Mouse (Mus musculus): ENCODE results near the gene Tmcc3. TPM values are rescaled to one million over a fixed set of nuclear protein-coding genes. Genes with fewer than 3 reads are reported as not detected.

Gene Tmcc3
- total and polyA plus RNA-seq, 2 experiments from 2014 or later: 12.8 to 14.7 TPM

DNA sequence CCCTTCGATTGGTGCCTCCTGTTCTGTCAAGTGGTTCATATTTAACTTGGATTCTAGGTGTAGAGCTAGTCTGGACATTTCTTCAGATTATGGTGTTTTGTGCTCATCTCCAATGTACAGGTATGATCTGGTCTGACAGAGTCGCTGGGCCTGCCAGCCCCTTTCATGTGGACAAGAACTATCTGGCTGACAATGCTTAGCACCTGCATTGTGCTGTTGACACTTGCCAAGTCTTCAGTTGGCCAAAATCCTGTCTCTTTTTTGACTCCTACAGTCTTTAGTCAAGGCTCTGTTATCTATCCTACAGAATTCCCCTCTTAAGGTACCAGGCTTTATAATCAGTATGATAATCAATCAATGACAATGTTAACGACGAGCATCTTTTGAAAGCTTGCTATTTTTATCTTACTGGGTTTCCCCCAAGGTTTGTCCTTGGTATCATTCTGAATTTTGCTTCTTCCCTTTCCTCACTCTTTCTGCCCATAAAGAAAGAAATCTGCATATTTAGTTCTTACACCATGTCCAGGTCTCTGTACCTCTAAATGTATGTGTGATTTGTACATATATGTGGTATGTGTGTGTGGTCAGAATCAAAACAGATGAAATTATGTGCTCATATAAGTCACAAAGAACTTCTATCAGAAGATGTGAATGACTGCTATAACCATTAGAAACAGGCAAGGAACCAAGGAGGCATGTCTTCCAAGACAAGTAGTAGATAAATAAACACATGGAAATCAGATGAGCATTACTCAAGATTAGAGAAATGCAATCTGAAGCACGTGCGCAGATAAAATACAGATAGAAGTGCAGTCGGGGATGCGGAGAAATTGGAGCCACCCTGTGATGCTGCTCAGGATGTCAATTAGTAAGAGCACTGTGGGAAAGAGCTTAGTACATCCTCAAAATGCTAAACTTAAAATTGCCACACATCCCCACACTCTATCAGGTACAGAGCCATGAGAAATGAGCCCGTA, 41.4 kb downstream of the Tmcc3 start:
- no peak overlapping the region for H3K9ac ChIP-seq (replicated peaks; ENCODE audit: low read length, poor library complexity, severe bottlenecking)
- no peaks in the 10 kb centered on the region for H3K9me3 ChIP-seq (ENCODE audit: low read length)
- no peak overlapping the region for H3K4me3 ChIP-seq (ENCODE audit: low read depth, low read length)
- no peaks in the 10 kb centered on the region for H3K27me3 ChIP-seq (ENCODE audit: insufficient read depth, low read length)
- H3K4me2 ChIP-seq (ENCODE audit: low read depth, low read length, poor library complexity, severe bottlenecking): no peak overlapping the region
- H3K4me1 ChIP-seq (ENCODE audit: insufficient read depth, low read length): no peaks in the 10 kb centered on the region
- WGBS: 90% methylated on average over 9 of the region's 9 CpGs
- no peak overlapping the region for H3K27ac ChIP-seq (ENCODE audit: low read depth, low read length)
- TF ChIP-seq CTCF (IDR thresholded peaks at IDR 0.05): no peak
- H3K36me3 ChIP-seq (ENCODE audit: insufficient read depth, low read length): no peaks in the 10 kb centered on the region
- ATAC-seq (ENCODE audit: low FRiP score) (no peak), DNase-seq (ENCODE audit: low spot score) (no peak)

DNA sequence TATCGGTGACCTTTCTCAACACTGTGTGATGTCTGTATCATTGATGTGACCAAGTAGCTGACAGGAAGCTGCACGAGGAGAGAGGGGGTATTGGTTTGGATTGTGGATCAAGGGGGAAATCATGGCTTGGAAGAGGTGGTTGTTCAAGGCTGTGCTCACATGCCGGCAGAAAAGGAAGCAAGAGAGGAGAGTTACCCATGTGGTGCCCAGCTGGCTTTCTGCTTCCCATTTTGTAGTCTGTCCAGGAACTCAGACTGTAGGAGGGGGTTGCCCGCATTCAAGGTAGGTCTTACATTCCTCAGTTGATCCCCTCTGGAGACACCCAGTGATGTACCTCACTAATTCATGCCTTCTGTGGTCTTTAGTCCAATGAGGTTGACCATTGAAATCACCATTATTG, 42.3 kb downstream of the Tmcc3 start:
- no peaks in the 10 kb centered on the region for H3K4me1 ChIP-seq (ENCODE audit: insufficient read depth, low read length)
- ATAC-seq (ENCODE audit: low FRiP score) (no peak), DNase-seq (ENCODE audit: low spot score) (no peak)
- no peaks in the 10 kb centered on the region for H3K27me3 ChIP-seq (ENCODE audit: insufficient read depth, low read length)
- H3K9me3 ChIP-seq (ENCODE audit: low read length): no peaks in the 10 kb centered on the region
- WGBS: 67% methylated on average over 4 of the region's 4 CpGs
- no peak overlapping the region for H3K4me3 ChIP-seq (ENCODE audit: low read depth, low read length)
- no peak overlapping the region for H3K9ac ChIP-seq (replicated peaks; ENCODE audit: low read length, poor library complexity, severe bottlenecking)
- H3K36me3 ChIP-seq (ENCODE audit: insufficient read depth, low read length): no peaks in the 10 kb centered on the region
- TF ChIP-seq CTCF (IDR thresholded peaks at IDR 0.05): no peak
- H3K4me2 ChIP-seq (ENCODE audit: low read depth, low read length, poor library complexity, severe bottlenecking): no peak overlapping the region
- H3K27ac ChIP-seq (ENCODE audit: low read depth, low read length): no peak overlapping the region

DNA sequence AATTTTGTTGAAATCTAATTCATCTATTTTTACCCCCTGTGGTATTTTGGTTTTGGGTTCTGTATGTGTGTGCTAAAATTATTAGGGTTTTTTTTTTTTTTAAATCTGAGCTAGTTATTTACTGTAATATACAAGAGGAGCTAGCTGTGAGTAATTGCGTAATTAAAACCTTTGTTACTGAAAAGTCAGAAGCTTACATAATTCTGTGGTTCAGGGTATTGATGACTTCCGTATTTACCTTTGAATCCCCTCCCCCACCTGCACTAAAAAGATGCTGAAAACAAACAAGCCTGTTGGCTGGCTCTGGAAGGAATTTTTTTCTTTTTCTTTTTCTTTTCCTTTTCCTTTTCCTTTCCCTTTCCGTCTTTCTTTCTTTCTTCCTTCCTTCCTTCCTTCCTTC, 42.7 kb downstream of the Tmcc3 start:
- no peaks in the 10 kb centered on the region for H3K4me1 ChIP-seq (ENCODE audit: insufficient read depth, low read length)
- no peaks in the 10 kb centered on the region for H3K36me3 ChIP-seq (ENCODE audit: insufficient read depth, low read length)
- no peaks in the 10 kb centered on the region for H3K9me3 ChIP-seq (ENCODE audit: low read length)
- no peak overlapping the region for H3K9ac ChIP-seq (replicated peaks; ENCODE audit: low read length, poor library complexity, severe bottlenecking)
- 86% methylated on average over 3 of the region's 3 CpGs for WGBS
- no peak for DNase-seq (ENCODE audit: low spot score)
- no peak for TF ChIP-seq CTCF (IDR thresholded peaks at IDR 0.05)
- H3K27me3 ChIP-seq (ENCODE audit: insufficient read depth, low read length): no peaks in the 10 kb centered on the region
- ATAC-seq (ENCODE audit: low FRiP score): no peak
- no peak overlapping the region for H3K4me2 ChIP-seq (ENCODE audit: low read depth, low read length, poor library complexity, severe bottlenecking)
- no peak overlapping the region for H3K27ac ChIP-seq (ENCODE audit: low read depth, low read length)
- H3K4me3 ChIP-seq (ENCODE audit: low read depth, low read length): no peak overlapping the region

DNA sequence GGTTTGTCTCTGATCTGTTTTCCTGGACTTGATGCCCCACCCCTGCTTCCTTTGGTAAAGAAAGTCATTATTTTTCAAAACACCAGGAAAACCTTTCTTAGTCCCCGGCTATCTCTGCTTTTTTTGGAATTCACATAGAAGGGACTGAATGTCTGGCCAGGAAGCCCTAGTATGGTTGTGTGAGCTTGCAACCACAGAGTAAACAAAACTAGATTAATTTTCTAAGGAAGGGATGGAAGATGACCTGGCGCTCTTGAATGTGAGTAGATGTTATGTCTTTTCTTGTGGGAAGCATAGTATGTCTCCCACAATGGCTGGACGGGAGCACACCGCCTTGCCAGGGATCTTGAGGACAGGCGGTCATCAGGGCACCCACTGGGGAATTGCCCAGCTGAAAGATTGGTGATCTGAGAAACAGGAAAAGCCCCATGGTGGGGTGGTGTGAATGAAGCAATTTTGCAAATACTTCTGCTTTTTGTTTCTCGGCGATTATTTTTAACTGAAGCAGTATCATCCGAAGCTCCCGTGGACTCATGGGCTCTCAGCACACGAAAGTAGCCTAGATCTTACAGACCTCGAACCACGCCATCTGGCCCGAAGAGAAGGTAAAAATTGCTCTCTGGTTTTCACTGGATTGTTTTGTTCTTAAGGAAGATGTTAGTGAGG, 44.9 kb downstream of the Tmcc3 start:
- Histone ChIP-seq H3K9ac (replicated peaks; ENCODE audit: low read length, poor library complexity, severe bottlenecking) (no peak overlapping the region), H3K4me3 (ENCODE audit: low read depth, low read length) (no peak overlapping the region), H3K4me2 (ENCODE audit: low read depth, low read length, poor library complexity, severe bottlenecking) (no peak overlapping the region), H3K36me3 (ENCODE audit: insufficient read depth, low read length) (no peaks in the 10 kb centered on the region), H3K27me3 (ENCODE audit: insufficient read depth, low read length) (no peaks in the 10 kb centered on the region), H3K27ac (ENCODE audit: low read depth, low read length) (no peak overlapping the region), H3K9me3 (ENCODE audit: low read length) (no peaks in the 10 kb centered on the region), H3K4me1 (ENCODE audit: insufficient read depth, low read length) (no peaks in the 10 kb centered on the region)
- TF ChIP-seq CTCF (IDR thresholded peaks at IDR 0.05): no peak
- DNase-seq (ENCODE audit: low spot score) (no peak), ATAC-seq (ENCODE audit: low FRiP score) (no peak)
- 91% methylated on average over 13 of the region's 13 CpGs for WGBS

DNA sequence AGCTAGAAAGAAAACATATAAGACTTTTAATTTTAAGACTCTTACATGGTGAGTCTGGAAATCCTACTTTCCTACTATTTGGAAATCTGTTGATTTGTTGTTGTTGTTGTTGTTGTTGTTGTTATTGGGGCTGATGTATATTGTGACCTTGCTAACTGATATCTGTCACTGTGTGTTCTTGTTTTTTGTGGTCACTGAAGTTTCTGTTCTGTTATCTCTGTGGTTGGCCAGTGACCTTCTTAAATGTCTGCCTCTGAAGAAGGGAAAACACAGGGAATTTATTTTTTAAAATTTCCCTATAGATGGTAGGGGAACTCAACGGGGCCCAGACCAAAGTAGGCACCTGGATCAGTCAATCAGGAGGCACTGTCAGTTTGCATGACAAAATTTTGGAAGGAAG, 48.9 kb downstream of the Tmcc3 start:
- H3K4me2 ChIP-seq (ENCODE audit: low read depth, low read length, poor library complexity, severe bottlenecking): no peak overlapping the region
- no peak overlapping the region for H3K27ac ChIP-seq (ENCODE audit: low read depth, low read length)
- TF ChIP-seq CTCF (IDR thresholded peaks at IDR 0.05): no peak
- WGBS: 68% methylated on average over 1 of the region's 1 CpGs
- H3K27me3 ChIP-seq (ENCODE audit: insufficient read depth, low read length): no peaks in the 10 kb centered on the region
- H3K4me1 ChIP-seq (ENCODE audit: insufficient read depth, low read length): no peaks in the 10 kb centered on the region
- H3K36me3 ChIP-seq (ENCODE audit: insufficient read depth, low read length): no peaks in the 10 kb centered on the region
- H3K9me3 ChIP-seq (ENCODE audit: low read length): no peaks in the 10 kb centered on the region
- no peak overlapping the region for H3K4me3 ChIP-seq (ENCODE audit: low read depth, low read length)
- no peak for DNase-seq (ENCODE audit: low spot score)
- no peak for ATAC-seq (ENCODE audit: low FRiP score)
- H3K9ac ChIP-seq (replicated peaks; ENCODE audit: low read length, poor library complexity, severe bottlenecking): no peak overlapping the region

DNA sequence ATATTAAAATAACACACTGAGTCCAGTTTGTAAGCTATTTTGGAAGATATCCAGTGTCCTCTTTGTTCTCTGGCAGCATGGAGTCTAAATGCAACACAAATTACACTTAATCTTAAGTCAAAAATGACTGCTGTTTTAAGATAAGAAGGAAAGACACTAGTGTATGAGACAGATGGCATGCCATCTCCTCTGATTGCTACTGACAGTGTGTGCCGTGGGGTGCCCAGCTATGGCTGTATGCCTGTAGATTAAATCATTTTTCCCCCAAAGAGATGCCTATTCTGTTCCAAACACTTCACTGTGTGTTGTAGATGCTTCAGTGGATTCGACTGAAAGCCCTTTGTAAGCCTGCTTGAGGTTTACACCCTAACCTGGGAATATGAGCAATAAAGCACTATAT, 59.5 kb downstream of the Tmcc3 start:
- no peak for ATAC-seq (ENCODE audit: low FRiP score)
- Histone ChIP-seq H3K4me1 (ENCODE audit: insufficient read depth, low read length) (no peaks in the 10 kb centered on the region), H3K4me3 (ENCODE audit: low read depth, low read length) (no peak overlapping the region), H3K9me3 (ENCODE audit: low read length) (no peaks in the 10 kb centered on the region), H3K36me3 (ENCODE audit: insufficient read depth, low read length) (no peaks in the 10 kb centered on the region), H3K27me3 (ENCODE audit: insufficient read depth, low read length) (no peaks in the 10 kb centered on the region), H3K9ac (replicated peaks; ENCODE audit: low read length, poor library complexity, severe bottlenecking) (no peak overlapping the region), H3K4me2 (ENCODE audit: low read depth, low read length, poor library complexity, severe bottlenecking) (no peak overlapping the region), H3K27ac (ENCODE audit: low read depth, low read length) (no peak overlapping the region)
- TF ChIP-seq CTCF (IDR thresholded peaks at IDR 0.05): no peak
- DNase-seq (ENCODE audit: low spot score): peak; percentile 42
- WGBS: 53% methylated on average over 2 of the region's 2 CpGs
